ENCODE assay signal across 17 mouse cellular contexts in the genomic region with DNA sequence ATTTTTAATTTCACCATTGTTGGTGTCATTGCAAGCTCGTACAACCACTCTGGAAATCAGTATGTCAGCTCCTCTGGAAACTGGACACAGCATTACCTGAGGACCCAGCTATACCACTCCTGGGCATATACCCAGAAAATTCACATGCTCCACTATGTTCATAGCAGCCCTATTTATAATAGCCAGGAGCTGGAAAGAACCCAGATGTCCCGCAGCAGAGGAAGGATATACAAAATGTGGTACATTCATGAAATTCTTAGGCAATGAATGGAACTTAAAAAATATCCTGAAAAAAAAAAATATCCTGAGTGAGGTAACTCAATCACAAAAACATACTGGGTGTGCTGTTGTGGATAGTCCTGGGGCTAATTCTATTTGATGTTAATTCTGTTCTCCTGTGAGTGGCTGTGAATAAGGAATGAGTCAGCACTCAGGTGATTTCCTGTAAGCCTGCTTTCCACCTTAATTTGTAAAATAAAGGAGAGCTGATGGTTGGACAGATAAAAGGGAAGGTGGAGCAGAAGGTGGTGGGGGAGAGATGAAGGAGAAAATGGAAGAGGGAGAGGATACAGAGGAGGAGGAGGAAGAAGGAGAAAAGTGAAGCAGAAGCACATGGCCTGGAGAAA.
DNase-seq lines count a peak whose midpoint lies in the region.
"Had no signal": no experiment of that assay in that cellular context is flagged by ENCODE, and none has a peak within 500 bp of the region (broad histone marks: within the 10 kb centered on the region; RNA-seq: fewer than 3 reads in every experiment).

No protein-coding gene starts in this region.

- DNase-seq in 3T3-L1 (ENCODE audit: low read depth, low spot score), result peak; percentile 66
- peak; percentile 47 for DNase-seq in ES-CJ7 (ENCODE audit: low read depth, low spot score)
- DNase-seq in NIH3T3 (ENCODE audit: low read depth), result peak; percentile 62
- DNase-seq in ZHBTc4 (ENCODE audit: low read depth, low spot score), result peak; percentile 43
- DNase-seq in urinary bladder, adult 2 months (ENCODE audit: low spot score), result no peak
- no peak for DNase-seq in kidney, adult 11 months
- DNase-seq in embryo, embryonic 10 days (ENCODE audit: low spot score), result no peak
- no peak for DNase-seq in adrenal gland, adult (ENCODE audit: inconsistent age in 2 of 2, low spot score in 1 of 2)
- DNase-seq: adrenal gland, adult 8-10 months; adrenal gland, postnatal 14 days; adrenal gland, postnatal 36 days; cerebellum, adult 11-12 months; cerebellum, adult 2 months; cerebellum, adult 9-10 months; cerebellum, postnatal 14 days; cerebellum, postnatal 36 days; gastrocnemius, adult 2 months had no signal

Comparison
In these comparisons a context has a peak if more than half of its experiments do, and no peak if none do; other contexts are left out.
1. DNase-seq: peak in 3T3-L1 (single experiment), ES-CJ7 (single experiment), NIH3T3 (single experiment) and ZHBTc4 (single experiment); none in urinary bladder, adult 2 months (single experiment), kidney, adult 11 months (single experiment), embryo, embryonic 10 days (single experiment) and adrenal gland, adult (0 of 2).